23 mouse cellular contexts compared by ENCODE assay signal in the genomic region with DNA sequence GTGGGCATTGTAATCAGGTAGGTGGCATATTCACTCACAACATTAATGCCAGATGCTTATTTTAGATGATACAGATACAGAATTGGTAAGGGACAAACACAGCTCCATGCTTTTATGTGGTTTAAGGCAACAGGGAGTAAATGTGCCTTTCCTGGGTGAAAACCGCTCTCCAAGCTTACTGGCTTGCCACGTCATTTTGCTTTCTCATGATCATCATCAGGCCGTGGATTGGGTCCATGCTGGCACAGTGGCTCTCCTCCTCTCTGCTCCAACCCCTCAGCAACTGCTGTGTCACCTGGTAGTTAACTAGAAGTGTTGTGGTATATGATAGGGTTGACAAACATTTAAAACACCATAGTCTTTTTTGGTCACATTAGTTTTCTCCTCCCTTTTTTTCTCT. TPM values are rescaled to one million over a fixed set of nuclear protein-coding genes. Genes with fewer than 3 reads are reported as not detected.
A peak's percentile ranks its signal among the peaks of the same experiment; 100 is the strongest.
DNase-seq lines count a peak whose midpoint lies in the region; ATAC-seq and TF ChIP-seq lines count a peak whose summit lies in the region.
"Had no signal": no experiment of that assay in that cellular context is flagged by ENCODE, and none has a peak within 500 bp of the region (broad histone marks: within the 10 kb centered on the region; RNA-seq: fewer than 3 reads in every experiment).

No protein-coding gene starts in this region.

- WGBS in heart, embryonic 15.5 days: 75% methylated on average over 3 of the region's 3 CpGs
- WGBS in kidney, postnatal 0 days: 80% methylated on average over 3 of the region's 3 CpGs
- WGBS in thymus, adult 2 months: 31% methylated on average over 3 of the region's 3 CpGs

- ATAC-seq in heart, embryonic 15.5 days (replicated peaks; ENCODE audit: insufficient number of reproducible peaks, insufficient read depth, low FRiP score, low read depth): no peak
- ATAC-seq in kidney, postnatal 0 days (replicated peaks; ENCODE audit: low FRiP score, low read depth): no peak
- no peak for ATAC-seq in megakaryocyte-erythroid progenitor cell, adult 5-6 weeks (replicated peaks; ENCODE audit: low FRiP score, low TSS enrichment, poor library complexity, severe bottlenecking)
- ATAC-seq: forebrain, embryonic 13.5 days had no signal

- no peaks in the 10 kb centered on the region for H3K36me3 ChIP-seq in heart, embryonic 15.5 days
- H3K36me3 ChIP-seq in kidney, postnatal 0 days (ENCODE audit: insufficient read depth, low read length): peaks cover 7% of the 10 kb centered on the region; the same call in 1 of the 2 replicates
- H3K36me3 ChIP-seq in thymus, adult 2 months (ENCODE audit: control insufficient read depth, insufficient read depth, low read length): no peaks in the 10 kb centered on the region
- H3K36me3 ChIP-seq: liver, embryonic 15.5 days had no signal

- H3K4me2 ChIP-seq in heart, embryonic 15.5 days: no peak overlapping the region
- H3K4me2 ChIP-seq in kidney, postnatal 0 days (ENCODE audit: low read length): no peak overlapping the region
- H3K4me2 ChIP-seq: embryonic facial prominence, embryonic 13.5 days; forebrain, embryonic 13.5 days; limb, embryonic 15.5 days had no signal

- peak overlapping the region; percentile 60; the same call in 1 of the 2 replicates for H3K27ac ChIP-seq in heart, embryonic 15.5 days
- 0 out of 2 replicates have a peak overlapping the region, but pooled peaks have one; percentile 25 for H3K27ac ChIP-seq in kidney, postnatal 0 days
- H3K27ac ChIP-seq in thymus, adult 2 months (ENCODE audit: control insufficient read depth, insufficient read depth, low read length): peak overlapping the region; percentile 36; the same call in 1 of the 2 replicates
- H3K27ac ChIP-seq: forebrain, embryonic 13.5 days; hindbrain, embryonic 10.5 days; neural tube, embryonic 12.5 days; stomach, postnatal 0 days had no signal

- H3K27me3 ChIP-seq in heart, embryonic 15.5 days: no peaks in the 10 kb centered on the region
- H3K27me3 ChIP-seq in kidney, postnatal 0 days (ENCODE audit: insufficient read depth, low read length): no peaks in the 10 kb centered on the region
- H3K27me3 ChIP-seq in thymus, adult 2 months (ENCODE audit: control insufficient read depth, insufficient read depth, low read length): no peaks in the 10 kb centered on the region
- H3K27me3 ChIP-seq: embryonic facial prominence, embryonic 13.5 days; forebrain, embryonic 13.5 days; heart, embryonic 12.5 days; limb, embryonic 15.5 days; liver, embryonic 15.5 days; neural tube, embryonic 12.5 days had no signal

- no peak overlapping the region for H3K9ac ChIP-seq in heart, embryonic 15.5 days
- no peak overlapping the region for H3K9ac ChIP-seq in kidney, postnatal 0 days (ENCODE audit: low read depth, low read length)
- H3K9ac ChIP-seq: embryonic facial prominence, embryonic 13.5 days; forebrain, embryonic 13.5 days; heart, embryonic 12.5 days; limb, embryonic 15.5 days; liver, embryonic 15.5 days; neural tube, embryonic 12.5 days had no signal

- H3K4me1 ChIP-seq in heart, embryonic 15.5 days (replicated peaks): peaks cover 86% of the 10 kb centered on the region
- H3K4me1 ChIP-seq in kidney, postnatal 0 days (replicated peaks; ENCODE audit: insufficient read depth, low read length): peaks cover 32% of the 10 kb centered on the region
- peaks cover 59% of the 10 kb centered on the region for H3K4me1 ChIP-seq in thymus, adult 2 months (replicated peaks; ENCODE audit: control insufficient read depth, insufficient read depth, low read length)

- DNase-seq in heart, adult 11 months: no peak
- no peak for DNase-seq in kidney, postnatal 0 days (ENCODE audit: low spot score)
- DNase-seq in kidney, adult 8-10 months: no peak
- DNase-seq in thymus, adult 2 months: no peak
- no peak for DNase-seq in thymus, postnatal 36 days
- DNase-seq: cerebellum, adult 8-10 months; cerebellum, postnatal 36 days; embryo, embryonic 11 days; gastrocnemius, postnatal 14 days; left cerebral cortex, postnatal 4 days; midbrain, embryonic 14.5 days; right cerebral cortex, postnatal 14 days had no signal

- H3K9me3 ChIP-seq in heart, embryonic 15.5 days (replicated peaks): no peaks in the 10 kb centered on the region
- no peaks in the 10 kb centered on the region for H3K9me3 ChIP-seq in kidney, postnatal 0 days (replicated peaks; ENCODE audit: low read length)
- H3K9me3 ChIP-seq: embryonic facial prominence, embryonic 13.5 days; forebrain, embryonic 13.5 days; heart, embryonic 12.5 days; hindbrain, embryonic 10.5 days; limb, embryonic 15.5 days; liver, embryonic 15.5 days; neural tube, embryonic 12.5 days had no signal

- no peak overlapping the region for H3K4me3 ChIP-seq in heart, embryonic 15.5 days
- no peak overlapping the region for H3K4me3 ChIP-seq in kidney, postnatal 0 days (replicated peaks; ENCODE audit: low read depth, low read length)
- H3K4me3 ChIP-seq in thymus, adult 2 months (ENCODE audit: control insufficient read depth, insufficient read depth, low read length): no peak overlapping the region
- H3K4me3 ChIP-seq: embryonic facial prominence, embryonic 13.5 days; erythroblast, embryonic 14.5 days; forebrain, embryonic 13.5 days; heart, embryonic 12.5 days; hindbrain, embryonic 10.5 days; limb, embryonic 15.5 days; liver, embryonic 15.5 days; neural tube, embryonic 12.5 days had no signal

- no peak for TF ChIP-seq POLR2A in thymus, adult 2 months (IDR thresholded peaks at IDR 0.05; ENCODE audit: control insufficient read depth, extremely low read depth, insufficient read depth, low read length, poor library complexity)

- TF ChIP-seq CTCF in kidney, postnatal 0 days (IDR thresholded peaks at IDR 0.05; ENCODE audit: low read depth): no peak
- TF ChIP-seq CTCF in thymus, adult 2 months (IDR thresholded peaks at IDR 0.05; ENCODE audit: borderline replicate concordance, control insufficient read depth, extremely low read depth, insufficient read depth, low read length, poor library complexity): no peak

RNA-seq across cellular contexts. Expression of a gene that starts 21.3 kb away (rescaled TPM):
- 22.9 and 24.8 TPM in 2 replicates for polyA plus RNA-seq in heart, embryonic 15.5 days (2015; fragmentation: Nextera tagmentation; extraction: Ambion mirVana)
- polyA plus RNA-seq in kidney, postnatal 0 days (2015; fragmentation: Nextera tagmentation; extraction: Ambion mirVana): 14.4 and 16.2 TPM in 2 replicates
- 164 and 167 TPM in 2 replicates for polyA plus RNA-seq in thymus, adult 2 months (2012; rRNA removed)
- total RNA-seq in megakaryocyte-erythroid progenitor cell, adult 5-6 weeks (2014; fragmentation: Nextera tagmentation): 20.4 and 29.0 TPM in 2 replicates
- total RNA-seq in megakaryocyte-erythroid progenitor cell, adult 5-6 weeks (2017): 29.6 and 49.0 TPM in 2 replicates
